8 mouse cellular contexts compared by ENCODE assay signal in genomic region chr12:35046310-35046998, GRCm38 (mm10). TPM values are rescaled to one million over a fixed set of nuclear protein-coding genes. Genes with fewer than 3 reads are reported as not detected.
DNase-seq lines count a peak whose midpoint lies in the region; ATAC-seq and TF ChIP-seq lines count a peak whose summit lies in the region.

No protein-coding gene starts in this region.

- H3K4me3 ChIP-seq in kidney, postnatal 0 days (replicated peaks; ENCODE audit: low read depth, low read length) = peak overlapping the region; percentile 94
- peak overlapping the region; percentile 88 for H3K4me3 ChIP-seq in forebrain, embryonic 11.5 days (ENCODE audit: low read depth, low read length)
- peak overlapping the region; percentile 94 for H3K4me3 ChIP-seq in liver, embryonic 11.5 days (ENCODE audit: low read depth, low read length)
- peak overlapping the region; percentile 89 for H3K4me3 ChIP-seq in small intestine, adult 2 months (ENCODE audit: low read depth, low read length)

- H3K9me3 ChIP-seq in kidney, postnatal 0 days (replicated peaks; ENCODE audit: low read length) = no peaks in the 10 kb centered on the region
- no peaks in the 10 kb centered on the region for H3K9me3 ChIP-seq in forebrain, embryonic 11.5 days (ENCODE audit: control insufficient read depth, low read length)
- no peaks in the 10 kb centered on the region for H3K9me3 ChIP-seq in liver, embryonic 11.5 days (ENCODE audit: control insufficient read depth, low read length)

- TF ChIP-seq CTCF in kidney, postnatal 0 days (IDR thresholded peaks at IDR 0.05; ENCODE audit: low read depth) = no peak
- no peak for TF ChIP-seq CTCF in Patski (IDR thresholded peaks at IDR 0.05)
- TF ChIP-seq CTCF in small intestine, adult 2 months (IDR thresholded peaks at IDR 0.05; ENCODE audit: extremely low read depth, insufficient read length, insufficient replicate concordance, low read depth, low read length) = no peak

- 1% methylated on average over 35 of the region's 36 CpGs for WGBS in kidney, postnatal 0 days
- WGBS in forebrain, embryonic 11.5 days = under 1% methylated on average over 36 of the region's 36 CpGs
- WGBS in liver, embryonic 11.5 days = 2% methylated on average over 36 of the region's 36 CpGs
- WGBS in small intestine, adult 2 months = under 1% methylated on average over 36 of the region's 36 CpGs

- no peaks in the 10 kb centered on the region for H3K27me3 ChIP-seq in kidney, postnatal 0 days (ENCODE audit: insufficient read depth, low read length)
- no peaks in the 10 kb centered on the region for H3K27me3 ChIP-seq in Patski
- H3K27me3 ChIP-seq in forebrain, embryonic 11.5 days (ENCODE audit: control insufficient read depth, insufficient read depth, low read length) = no peaks in the 10 kb centered on the region
- no peaks in the 10 kb centered on the region for H3K27me3 ChIP-seq in liver, embryonic 11.5 days (replicated peaks; ENCODE audit: control insufficient read depth, insufficient read depth, low read length)
- no peaks in the 10 kb centered on the region for H3K27me3 ChIP-seq in small intestine, adult 2 months (ENCODE audit: control insufficient read depth, insufficient read depth, low read length)

- peak overlapping the region; percentile 98 for H3K9ac ChIP-seq in kidney, postnatal 0 days (ENCODE audit: low read depth, low read length)
- H3K9ac ChIP-seq in forebrain, embryonic 11.5 days (ENCODE audit: low read length) = peak overlapping the region; percentile 90
- H3K9ac ChIP-seq in liver, embryonic 11.5 days (ENCODE audit: low read depth, low read length) = peak overlapping the region; percentile 93

- H3K36me3 ChIP-seq in kidney, postnatal 0 days (ENCODE audit: insufficient read depth, low read length) = no peaks in the 10 kb centered on the region
- no peaks in the 10 kb centered on the region for H3K36me3 ChIP-seq in forebrain, embryonic 11.5 days (ENCODE audit: control insufficient read depth, insufficient read depth, low read length)
- H3K36me3 ChIP-seq in liver, embryonic 11.5 days (ENCODE audit: control insufficient read depth, insufficient read depth, low read length) = no peaks in the 10 kb centered on the region
- H3K36me3 ChIP-seq in small intestine, adult 2 months (ENCODE audit: control insufficient read depth, insufficient read depth, low read length) = no peaks in the 10 kb centered on the region

- peak; percentile 80 for ATAC-seq in kidney, postnatal 0 days (replicated peaks; ENCODE audit: low FRiP score, low read depth)
- peak; percentile 44 for ATAC-seq in Patski
- ATAC-seq in forebrain, embryonic 11.5 days (replicated peaks; ENCODE audit: low FRiP score) = peak; percentile 83
- ATAC-seq in liver, embryonic 11.5 days (replicated peaks; ENCODE audit: low FRiP score) = peak; percentile 81

- CTCF ChIA-PET in Patski (lab: Charles Lee) = no interaction called here

- TF ChIP-seq POLR2A in small intestine, adult 2 months (IDR thresholded peaks at IDR 0.05; ENCODE audit: low read depth, low read length) = no peak

- POLR2A ChIA-PET in Patski (lab: Charles Lee) = interaction anchor here (0.6 kb wide), 1 partner anchor 782 kb away, joined by 3 read pairs; no protein-coding TSS in a partner anchor

- peak; percentile 70 for DNase-seq in kidney, postnatal 0 days (ENCODE audit: low spot score)
- DNase-seq in kidney, postnatal 4 days = no peak
- DNase-seq in Patski (ENCODE audit: low read depth, low spot score) = no peak
- no peak for DNase-seq in forebrain, embryonic 11.5 days (ENCODE audit: low spot score)
- no peak for DNase-seq in liver, embryonic 11.5 days (ENCODE audit: low spot score)
- no peak for DNase-seq in spleen, postnatal 14 days (ENCODE audit: low spot score in 2 of 2)
- no peak for DNase-seq in cerebellum, adult 9-10 months

- H3K4me2 ChIP-seq in kidney, postnatal 0 days (ENCODE audit: low read length) = peak overlapping the region; percentile 74
- peak overlapping the region; percentile 81 for H3K4me2 ChIP-seq in forebrain, embryonic 11.5 days (ENCODE audit: low read depth, low read length, severe bottlenecking)
- H3K4me2 ChIP-seq in liver, embryonic 11.5 days = peak overlapping the region; percentile 87

- no peaks in the 10 kb centered on the region; the same call in none of the 2 replicates for H3K4me1 ChIP-seq in kidney, postnatal 0 days (replicated peaks; ENCODE audit: insufficient read depth, low read length)
- peaks cover 7% of the 10 kb centered on the region; the same call in 1 of the 2 replicates for H3K4me1 ChIP-seq in forebrain, embryonic 11.5 days (replicated peaks; ENCODE audit: control insufficient read depth, insufficient read depth, low read length)
- H3K4me1 ChIP-seq in liver, embryonic 11.5 days (replicated peaks; ENCODE audit: control insufficient read depth, insufficient read depth, low read length) = peaks cover 7% of the 10 kb centered on the region
- peaks cover 2% of the 10 kb centered on the region; the same call in 1 of the 2 replicates for H3K4me1 ChIP-seq in small intestine, adult 2 months (ENCODE audit: control insufficient read depth, insufficient read depth, insufficient read length, low read length)

- in situ Hi-C loops in Patski (cut with MboI; ENCODE audit: low pct_unique_long_range_greater_than_20kb) = no loop called here

- peak overlapping the region; percentile 97 for H3K27ac ChIP-seq in kidney, postnatal 0 days
- peak overlapping the region; percentile 71 for H3K27ac ChIP-seq in forebrain, embryonic 11.5 days (ENCODE audit: low read depth, low read length)
- H3K27ac ChIP-seq in liver, embryonic 11.5 days (ENCODE audit: low read depth, low read length) = peak overlapping the region; percentile 79
- peak overlapping the region; percentile 82 for H3K27ac ChIP-seq in small intestine, adult 2 months (ENCODE audit: insufficient read depth, low read depth, low read length)

RNA-seq across cellular contexts. Expression of gene Snx13, which starts 0.5 kb away (rescaled TPM):
- 28.0 and 28.1 TPM in 2 replicates for polyA plus RNA-seq in kidney, postnatal 0 days (2015; fragmentation: Nextera tagmentation; extraction: Ambion mirVana)
- polyA plus RNA-seq in Patski (2021) = 34.8 TPM
- 19.2 and 24.4 TPM in 2 replicates for polyA plus RNA-seq in forebrain, embryonic 11.5 days (2014; fragmentation: Nextera tagmentation; extraction: Ambion mirVana)
- 13.9 and 16.6 TPM in 2 replicates for polyA plus RNA-seq in liver, embryonic 11.5 days (2014; fragmentation: Nextera tagmentation; extraction: Ambion mirVana)
- polyA plus RNA-seq in small intestine, adult 2 months (2012; rRNA removed) = 0.90 and 3.0 TPM in 2 replicates
